Mouse (Mus musculus): Measurements from ENCODE around the gene Pdlim5.

The Pdlim5 gene

GRCm38 (mm10) chr3:142334496-142334895 is 61.0 kb downstream of the Pdlim5 start:
- DNase-seq = no peak

GRCm38 (mm10) chr3:142333458-142333857 is 62.0 kb downstream of the Pdlim5 start:
- DNase-seq = no peak

- DNase-seq = no peak
These were observed 62.8 kb downstream of the Pdlim5 start for GRCm38 (mm10) chr3:142332716-142333115.

- no peak for DNase-seq
These were observed 63.5 kb downstream of the Pdlim5 start for GRCm38 (mm10) chr3:142331872-142332554.

GRCm38 (mm10) chr3:142330425-142330824 is 65.1 kb downstream of the Pdlim5 start:
- no peak for DNase-seq

- DNase-seq = peak; percentile 19
These were observed 71.9 kb downstream of the Pdlim5 start for GRCm38 (mm10) chr3:142323592-142323991.

- peak; percentile 73 for DNase-seq
These were observed 73.6 kb downstream of the Pdlim5 start for GRCm38 (mm10) chr3:142321930-142322329.

- DNase-seq = peak; percentile 80
These were observed 77.3 kb downstream of the Pdlim5 start for GRCm38 (mm10) chr3:142318147-142318546.

GRCm38 (mm10) chr3:142316138-142316740 is 79.3 kb downstream of the Pdlim5 start:
- DNase-seq = no peak

- peak; percentile 14 for DNase-seq
These were observed 84.4 kb downstream of the Pdlim5 start for GRCm38 (mm10) chr3:142311075-142311474.

GRCm38 (mm10) chr3:142310446-142310845 is 85.0 kb downstream of the Pdlim5 start:
- DNase-seq = no peak

- no peak for DNase-seq
These were observed 100.2 kb downstream of the Pdlim5 start for GRCm38 (mm10) chr3:142295287-142295676.

- DNase-seq = peak; percentile 85
These were observed 100.7 kb downstream of the Pdlim5 start for GRCm38 (mm10) chr3:142294616-142295286.

- DNase-seq = no peak
These were observed 101.9 kb downstream of the Pdlim5 start for GRCm38 (mm10) chr3:142293561-142293960.

- peak; percentile 77 for DNase-seq
These were observed 112.8 kb downstream of the Pdlim5 start for GRCm38 (mm10) chr3:142282706-142283105.

- no peak for DNase-seq
These were observed 113.8 kb downstream of the Pdlim5 start for GRCm38 (mm10) chr3:142281656-142282055.

- DNase-seq = no peak
These were observed 114.4 kb downstream of the Pdlim5 start for GRCm38 (mm10) chr3:142281093-142281445.

GRCm38 (mm10) chr3:142280366-142281092 is 115.0 kb downstream of the Pdlim5 start:
- no peak for DNase-seq

GRCm38 (mm10) chr3:142279011-142279410 is 116.5 kb downstream of the Pdlim5 start:
- DNase-seq = no peak

- DNase-seq = no peak
These were observed 119.0 kb downstream of the Pdlim5 start for GRCm38 (mm10) chr3:142276506-142276905.

GRCm38 (mm10) chr3:142274993-142275392 is 120.5 kb downstream of the Pdlim5 start:
- peak; percentile 16 for DNase-seq

- DNase-seq = peak; percentile 22
These were observed 121.0 kb downstream of the Pdlim5 start for GRCm38 (mm10) chr3:142274451-142274850.

GRCm38 (mm10) chr3:142273265-142273664 is 122.2 kb downstream of the Pdlim5 start:
- no peak for DNase-seq
